Mouse (Mus musculus): Measurements from ENCODE around the gene Map2k3.

Gene Map2k3

GRCm38 (mm10) chr11:60930724-60931281, 1.0 kb upstream of the Map2k3 start:
- peak; percentile 50 for DNase-seq

- no peak for DNase-seq
Observed at GRCm38 (mm10) chr11:60931282-60931868, 458 bp upstream of the Map2k3 start.

GRCm38 (mm10) chr11:60932503-60933020, 729 bp downstream of the Map2k3 start:
- no peak for DNase-seq

- no peak for DNase-seq
Observed at GRCm38 (mm10) chr11:60933178-60933930, 1.5 kb downstream of the Map2k3 start.

GRCm38 (mm10) chr11:60934795-60935194, 3.0 kb downstream of the Map2k3 start:
- no peak for DNase-seq

GRCm38 (mm10) chr11:60935326-60935974, 3.6 kb downstream of the Map2k3 start:
- no peak for DNase-seq

GRCm38 (mm10) chr11:60935975-60936373, 4.1 kb downstream of the Map2k3 start:
- no peak for DNase-seq

- DNase-seq = no peak
Observed at GRCm38 (mm10) chr11:60937611-60938010, 5.8 kb downstream of the Map2k3 start.

- no peak for DNase-seq
Observed at GRCm38 (mm10) chr11:60939487-60939886, 7.7 kb downstream of the Map2k3 start.

- no peak for DNase-seq
Observed at GRCm38 (mm10) chr11:60940501-60940900, 8.7 kb downstream of the Map2k3 start.

GRCm38 (mm10) chr11:60941370-60941769, 9.5 kb downstream of the Map2k3 start:
- DNase-seq = no peak

GRCm38 (mm10) chr11:60942263-60943015, 10.6 kb downstream of the Map2k3 start:
- no peak for DNase-seq

GRCm38 (mm10) chr11:60945003-60945402, 13.2 kb downstream of the Map2k3 start:
- no peak for DNase-seq

- DNase-seq = no peak
Observed at GRCm38 (mm10) chr11:60951896-60952295, 20.1 kb downstream of the Map2k3 start.

GRCm38 (mm10) chr11:60952362-60952761, 20.5 kb downstream of the Map2k3 start:
- no peak for DNase-seq

- DNase-seq = no peak
Observed at GRCm38 (mm10) chr11:60952986-60953385, 21.2 kb downstream of the Map2k3 start.

GRCm38 (mm10) chr11:60953803-60954202, 22.0 kb downstream of the Map2k3 start:
- peak; percentile 95 for DNase-seq

GRCm38 (mm10) chr11:60954255-60955104, 22.6 kb downstream of the Map2k3 start:
- DNase-seq = peak; percentile 51

GRCm38 (mm10) chr11:60955621-60956383, 24.0 kb downstream of the Map2k3 start:
- no peak for DNase-seq

- DNase-seq = no peak
Observed at GRCm38 (mm10) chr11:60958948-60959347, 27.1 kb downstream of the Map2k3 start.

- DNase-seq = no peak
Observed at GRCm38 (mm10) chr11:60961176-60961575, 29.3 kb downstream of the Map2k3 start.
